Mouse (Mus musculus) monocyte, adult 2 months (primary cell): ENCODE results near the gene Pom121.
A peak's percentile ranks its signal among the peaks of the same experiment; 100 is the strongest.

Experiments used
- DNase-seq, 2 experiments: peaks; one replicate each; pipeline ENCODE4 v3.0.0; 2022; ENCODE audit warnings: low spot score in 2 of 2, low read depth in 1 of 2

The Pom121 gene

DNA sequence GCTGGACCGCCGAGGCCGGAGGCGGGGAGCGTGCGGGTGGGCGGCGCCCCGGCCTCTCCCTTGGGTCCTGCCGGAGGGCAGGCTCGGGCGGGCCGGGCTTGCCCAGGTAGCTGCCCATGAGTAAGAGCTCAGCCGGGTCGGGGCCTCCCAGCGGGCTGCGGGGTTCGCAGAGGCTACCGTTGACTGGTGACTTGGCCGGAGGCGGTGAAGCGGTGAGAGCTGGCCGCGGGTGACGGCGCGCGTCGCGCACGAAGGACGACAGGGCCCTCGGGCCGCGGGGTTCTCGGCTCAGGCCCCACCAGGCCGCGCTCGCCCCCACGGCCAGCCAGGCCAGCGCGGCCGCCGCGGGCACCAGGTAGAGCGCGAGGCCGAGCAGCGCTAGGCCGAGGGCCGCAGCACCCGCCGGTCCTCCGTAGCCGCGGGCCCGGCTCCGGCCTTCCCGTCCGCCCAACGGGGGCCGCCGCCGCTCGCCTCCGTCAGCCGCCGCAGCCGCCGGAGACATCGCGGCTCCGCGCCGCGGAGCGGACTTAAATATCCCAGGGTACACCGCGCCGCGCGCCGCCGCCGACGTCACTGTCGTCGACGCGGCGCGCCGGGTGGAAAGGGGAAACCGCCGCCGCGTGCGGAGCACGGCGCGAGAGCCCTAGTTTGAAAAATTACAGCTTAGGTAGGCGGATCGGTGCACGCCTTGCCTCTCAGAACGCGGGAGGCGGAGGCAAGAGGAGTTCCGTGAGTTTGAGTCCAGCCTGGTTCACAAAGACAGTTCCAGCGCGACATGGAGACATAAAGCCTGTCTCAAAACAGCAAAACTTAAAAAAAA, at the start of gene Pom121:
Gene Pom121, minus strand, starts transcription at position 543 of the 820 bp plus-strand sequence.
- DNase-seq = peak; percentile 41 to 68

DNA sequence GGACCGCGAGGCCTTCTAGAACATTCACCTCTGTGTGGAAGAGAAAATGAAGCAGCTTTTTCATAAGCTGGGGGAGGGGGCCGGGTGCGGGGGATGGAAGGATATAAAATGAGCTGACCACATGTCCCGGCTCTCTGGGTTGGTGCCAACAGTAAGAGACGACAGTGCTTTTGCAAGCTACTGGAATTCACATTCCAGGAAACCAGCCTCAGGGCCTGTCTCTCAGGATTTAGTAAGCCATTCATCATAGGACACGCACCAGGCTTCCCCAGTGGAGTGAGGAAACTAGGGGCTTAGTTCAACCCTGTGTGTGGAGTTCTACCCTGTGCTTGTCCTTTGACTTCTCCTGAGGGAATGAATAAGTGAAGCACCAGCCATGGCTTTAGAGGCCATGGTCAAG, 48.1 kb upstream of the Pom121 start:
- no peak for DNase-seq

DNA sequence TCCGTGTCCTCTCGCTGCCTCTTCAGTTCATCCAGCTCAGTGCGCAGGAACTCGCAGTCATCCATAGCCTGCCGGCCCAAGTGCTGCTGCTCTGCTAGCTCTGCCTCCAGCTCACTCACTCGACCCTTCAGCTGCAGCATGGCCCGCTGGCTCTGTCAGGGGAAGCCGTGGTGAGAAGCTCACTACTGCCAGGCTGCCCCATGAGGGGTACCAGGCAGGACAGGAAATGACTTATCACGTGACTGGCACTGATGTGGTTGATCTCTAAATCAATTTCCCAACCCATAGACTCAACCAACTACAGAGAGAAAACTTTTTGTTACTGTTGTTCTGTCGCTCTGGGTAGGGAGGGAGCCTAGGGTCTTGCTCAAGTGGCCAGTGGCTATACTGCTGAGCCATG, 40.7 kb upstream of the Pom121 start:
- no peak for DNase-seq

DNA sequence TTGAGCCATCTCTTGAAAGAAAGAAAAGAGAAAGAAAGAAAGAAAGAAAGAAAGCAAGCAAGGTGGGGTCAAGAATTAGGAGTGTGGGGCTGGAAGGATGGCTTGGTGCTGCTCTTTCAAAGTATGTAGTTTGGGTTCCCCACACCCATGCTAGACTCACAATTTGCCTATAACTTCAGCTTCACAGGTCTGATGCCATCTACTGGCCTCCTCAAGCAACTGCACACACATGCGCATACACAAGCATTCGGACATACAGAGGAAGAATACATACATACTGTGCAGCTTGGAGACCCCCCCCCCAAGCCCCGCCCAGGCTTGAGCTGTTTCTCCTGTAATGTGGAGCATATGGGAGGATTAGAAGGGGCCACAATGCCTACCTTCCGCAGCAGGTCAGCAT, 39.5 kb upstream of the Pom121 start:
- no peak for DNase-seq

DNA sequence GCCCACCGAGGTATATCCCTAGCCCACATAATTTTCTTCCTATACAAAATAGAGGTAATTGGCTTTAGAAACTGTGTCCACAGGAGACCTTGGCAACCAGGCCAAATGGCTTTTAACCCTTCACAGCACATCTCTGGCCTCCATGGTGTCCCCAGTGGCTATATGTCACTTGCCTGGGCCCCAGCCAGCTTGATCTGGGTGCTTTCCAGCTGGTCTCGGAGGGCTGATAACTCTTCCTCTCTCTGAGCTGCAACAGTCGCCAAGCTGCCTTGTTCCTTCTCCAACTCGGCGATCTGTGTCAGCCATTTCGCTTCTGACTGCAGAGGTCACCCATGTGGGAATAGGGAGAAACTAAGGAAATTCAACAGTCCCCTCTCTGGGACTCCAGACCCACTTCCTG, 36.8 kb upstream of the Pom121 start:
- DNase-seq = no peak

DNA sequence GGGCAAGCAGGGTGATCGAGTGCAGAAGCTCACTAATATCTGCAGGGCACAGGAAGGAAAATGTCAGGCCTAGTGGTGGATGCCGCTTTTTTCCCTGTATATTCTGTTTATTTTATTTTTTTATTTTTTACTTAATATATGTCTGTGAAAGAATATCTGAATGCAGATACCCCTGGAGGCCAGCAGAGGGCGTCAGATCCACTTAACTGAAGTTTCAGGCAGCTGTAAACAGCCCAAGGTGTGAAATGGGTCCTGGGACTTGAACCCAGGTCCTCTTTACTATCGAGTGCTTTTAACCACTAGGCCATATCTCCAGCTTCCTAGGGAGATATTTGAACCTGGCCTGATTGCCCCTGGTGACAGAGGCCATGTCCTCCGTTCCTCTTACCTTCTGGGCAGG, 34.4 kb upstream of the Pom121 start:
- no peak for DNase-seq

DNA sequence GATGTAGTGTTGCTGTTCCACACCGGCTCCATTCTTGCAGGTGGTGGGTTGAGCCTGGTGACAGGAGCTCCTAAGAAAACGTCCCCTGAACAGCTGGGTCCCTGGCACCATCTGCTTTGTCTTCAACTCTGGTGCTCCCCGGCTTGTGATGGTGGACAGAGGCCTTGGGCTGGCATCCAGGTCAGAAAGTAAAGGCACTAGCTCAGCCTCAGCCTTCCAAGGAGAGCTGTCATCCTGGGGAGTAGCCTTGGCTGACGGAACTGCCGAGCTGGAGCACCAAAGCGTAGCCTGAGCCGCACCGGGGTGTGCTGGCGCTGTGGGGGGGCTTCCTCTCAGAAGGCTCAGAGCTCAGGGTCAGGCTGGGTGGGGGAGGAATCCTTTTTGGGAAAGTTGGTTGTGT, 15.9 kb upstream of the Pom121 start:
- DNase-seq = no peak

DNA sequence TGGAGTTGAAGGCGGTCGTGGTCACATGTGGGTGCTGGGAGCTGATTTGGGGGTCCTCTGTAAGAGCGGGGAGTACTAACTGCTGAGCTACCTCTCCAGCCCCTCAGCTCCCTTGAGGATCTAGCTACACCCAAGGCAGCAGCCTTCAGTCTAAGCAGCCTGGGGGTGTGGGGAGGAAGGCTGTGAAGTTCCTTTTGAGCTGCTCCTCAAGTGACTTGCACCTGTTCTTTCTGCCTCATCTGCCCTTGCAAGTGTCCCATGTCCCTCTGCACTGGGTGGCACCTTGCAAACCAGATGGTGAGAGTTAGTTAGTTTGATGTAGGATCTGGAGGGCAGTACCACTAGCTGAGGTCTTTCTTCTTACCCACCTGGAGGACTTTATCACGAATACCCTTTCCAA, 13.8 kb upstream of the Pom121 start:
- no peak for DNase-seq

DNA sequence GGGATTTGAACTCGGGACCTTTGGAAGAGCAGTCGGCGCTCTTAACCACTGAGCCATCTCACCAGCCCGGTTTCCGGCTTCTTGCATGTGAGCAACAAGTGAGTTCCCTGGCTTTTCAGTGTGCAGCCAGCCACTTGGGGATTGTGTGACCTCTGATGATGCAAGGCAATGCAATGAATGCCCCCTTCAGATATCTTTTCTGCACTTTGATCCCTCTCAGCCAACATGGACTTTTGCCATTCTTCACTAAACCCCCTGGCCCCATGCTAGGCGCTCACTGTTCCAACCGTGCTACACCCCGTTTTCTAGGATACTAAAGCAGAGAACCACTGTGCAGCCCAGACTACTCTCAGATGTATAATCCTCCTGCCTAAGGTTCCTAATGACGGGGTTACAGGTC, 11.1 kb upstream of the Pom121 start:
- DNase-seq = no peak

DNA sequence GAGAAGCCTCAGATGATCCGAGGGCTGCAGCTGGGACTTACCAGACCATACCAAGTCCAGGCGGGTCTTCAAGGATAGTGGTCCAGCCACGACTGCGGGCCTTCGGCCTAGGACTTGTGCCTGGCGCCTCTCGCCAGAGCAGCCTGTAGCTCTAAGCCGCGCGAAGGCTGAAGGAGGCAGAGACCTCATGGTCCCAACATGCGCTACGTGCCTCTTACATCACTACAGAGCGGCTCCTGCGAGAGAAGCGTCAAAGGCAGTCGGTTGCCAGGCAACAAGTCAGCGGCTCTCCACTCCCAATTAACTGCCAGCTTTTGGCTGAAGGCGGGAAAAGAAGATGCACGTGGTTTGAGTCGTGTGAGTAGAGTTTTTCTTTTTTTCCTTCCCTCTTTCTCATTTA, 10.3 kb upstream of the Pom121 start:
- no peak for DNase-seq

DNA sequence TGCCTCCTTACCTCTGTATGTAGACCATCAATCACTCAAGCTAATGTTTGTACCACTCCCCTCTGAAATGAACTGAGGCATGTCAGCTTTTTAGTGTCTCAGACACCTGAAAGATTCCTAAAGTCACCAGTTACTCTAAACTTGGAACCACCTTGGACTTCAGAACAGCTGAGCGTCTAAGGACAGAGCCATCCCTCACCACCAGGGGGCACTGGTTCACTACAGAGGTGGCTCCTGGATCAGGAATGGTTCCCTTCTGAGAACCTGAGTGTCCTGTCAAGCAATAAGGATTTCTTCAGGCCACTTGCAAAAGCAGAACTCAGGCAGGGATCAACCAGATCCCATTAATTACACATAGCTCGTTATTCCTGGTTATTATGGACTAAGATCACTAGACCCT, 5.9 kb upstream of the Pom121 start:
- DNase-seq = peak; percentile 16 to 59

DNA sequence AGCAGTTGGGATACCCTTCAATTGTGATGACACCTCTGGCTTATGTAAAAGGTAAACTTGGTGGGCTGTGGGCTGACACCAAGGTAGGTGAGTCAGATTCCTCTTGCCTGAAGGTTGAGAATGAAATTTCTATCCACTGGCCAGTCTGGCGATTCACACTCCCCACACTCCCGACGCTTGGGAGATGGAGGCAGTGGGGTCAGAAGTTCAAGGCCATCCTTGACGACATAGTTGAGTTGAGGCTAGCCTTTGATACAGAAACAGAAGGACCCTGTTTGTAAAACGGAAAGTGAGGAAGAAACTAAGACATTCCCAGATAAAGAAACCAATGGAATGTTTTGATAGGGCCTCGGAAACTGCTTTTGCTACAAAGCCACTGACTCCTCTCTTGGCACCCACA, 5.0 kb upstream of the Pom121 start:
- no peak for DNase-seq

DNA sequence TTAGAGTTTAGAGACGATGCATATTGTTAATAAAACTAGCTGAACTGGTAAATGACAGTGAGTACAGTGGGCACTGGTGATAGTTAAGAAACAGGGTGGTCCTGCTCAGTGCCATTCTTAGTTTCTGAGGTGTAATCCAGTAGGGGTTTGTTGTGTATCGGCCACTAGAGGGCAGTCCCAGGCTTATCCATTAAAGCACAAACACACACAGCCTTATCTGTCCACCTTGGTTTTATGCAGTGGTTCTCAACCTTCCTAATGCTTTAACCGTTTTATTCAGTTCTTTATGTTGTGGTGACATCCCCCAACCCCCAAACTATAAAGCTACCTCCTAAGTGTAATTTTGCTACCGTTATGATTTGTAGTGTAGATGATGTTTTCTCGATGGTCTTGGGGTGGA, 1.5 kb upstream of the Pom121 start:
- no peak for DNase-seq

DNA sequence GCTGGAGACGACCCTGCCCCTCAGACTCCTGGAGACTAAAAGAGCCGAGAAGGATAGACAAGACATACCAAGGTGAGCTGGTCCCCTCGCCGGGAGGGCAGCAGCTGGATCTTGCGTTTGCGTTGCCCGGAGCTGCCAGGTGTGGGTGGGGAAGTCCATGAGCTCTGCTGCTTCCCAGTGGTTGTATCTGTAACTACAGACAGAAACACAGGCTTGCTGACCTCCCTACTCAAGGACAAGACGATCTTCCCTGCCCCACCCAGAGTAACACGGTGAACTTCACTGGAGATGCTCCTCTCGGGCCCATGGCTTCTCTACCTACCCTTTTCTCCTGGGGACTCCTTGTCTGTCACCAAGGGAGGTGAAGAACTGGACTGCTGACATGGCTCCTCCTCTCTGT, 10.6 kb downstream of the Pom121 start:
- no peak for DNase-seq

DNA sequence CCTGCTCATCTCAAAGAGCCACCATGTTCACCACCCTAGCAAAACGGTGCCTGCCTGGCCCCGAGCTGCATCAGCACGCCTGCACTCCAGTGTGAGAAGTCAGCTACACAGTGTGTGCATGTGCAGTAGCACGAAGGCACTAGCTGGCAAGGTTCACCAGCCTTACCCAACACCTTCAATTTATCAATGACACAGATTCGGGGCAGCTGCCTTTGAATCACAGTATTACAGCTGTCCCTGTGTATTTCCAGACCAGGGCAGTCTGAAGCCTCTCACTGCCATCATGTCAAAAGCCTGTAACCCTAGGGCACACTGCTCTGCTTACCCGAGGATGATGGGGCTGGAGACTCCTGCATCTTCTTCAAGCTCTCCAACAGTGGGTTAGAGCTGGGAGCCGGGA, 11.6 kb downstream of the Pom121 start:
- no peak for DNase-seq

DNA sequence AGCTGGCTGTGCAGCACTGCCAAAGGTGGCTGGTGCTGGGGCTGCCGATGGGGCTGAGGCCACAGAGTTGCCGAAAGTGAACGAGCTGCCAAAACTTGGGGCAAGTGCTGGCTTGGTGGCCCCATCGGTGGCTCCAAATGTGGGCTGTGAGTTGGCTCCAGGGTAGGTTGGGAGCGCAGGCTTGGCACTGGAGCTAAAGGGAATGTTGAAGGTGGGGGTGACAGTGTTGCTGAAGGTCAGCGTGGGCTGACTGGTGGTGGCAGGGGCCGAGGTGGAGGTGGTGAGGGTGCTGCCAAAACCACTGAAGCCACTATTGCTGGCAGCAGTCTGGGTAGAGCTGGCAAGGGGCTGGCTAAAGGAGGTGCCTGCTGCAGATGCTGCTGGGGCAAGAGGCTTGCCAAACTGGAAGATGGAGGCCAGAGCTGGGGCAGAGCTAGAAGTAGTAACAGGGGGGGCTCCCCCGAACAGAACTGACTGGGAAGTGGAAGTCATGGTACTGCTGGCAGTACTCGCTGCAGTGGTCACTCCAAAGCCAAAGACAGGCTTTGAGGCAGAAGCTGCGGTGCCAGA, 12.9 kb downstream of the Pom121 start:
- no peak for DNase-seq

DNA sequence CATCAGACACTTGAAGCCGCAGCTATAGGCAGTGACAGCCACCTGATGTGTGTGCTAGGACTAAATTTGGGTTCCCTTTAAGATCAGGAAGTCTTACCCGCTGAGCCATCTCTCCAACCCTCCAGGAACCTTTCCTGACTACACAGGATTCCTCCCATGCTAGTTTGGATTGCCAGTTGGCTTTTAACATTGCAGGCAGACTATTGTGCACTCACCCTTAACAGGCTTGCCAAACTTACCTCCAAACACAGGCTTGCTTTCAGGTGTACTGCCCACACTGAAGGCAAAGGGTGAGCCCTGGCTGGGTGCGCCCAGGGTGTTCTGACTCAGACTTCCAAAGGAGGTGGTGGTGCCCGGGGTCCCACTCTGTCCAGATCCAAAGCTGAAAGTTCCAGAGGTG, 13.7 kb downstream of the Pom121 start:
- no peak for DNase-seq

DNA sequence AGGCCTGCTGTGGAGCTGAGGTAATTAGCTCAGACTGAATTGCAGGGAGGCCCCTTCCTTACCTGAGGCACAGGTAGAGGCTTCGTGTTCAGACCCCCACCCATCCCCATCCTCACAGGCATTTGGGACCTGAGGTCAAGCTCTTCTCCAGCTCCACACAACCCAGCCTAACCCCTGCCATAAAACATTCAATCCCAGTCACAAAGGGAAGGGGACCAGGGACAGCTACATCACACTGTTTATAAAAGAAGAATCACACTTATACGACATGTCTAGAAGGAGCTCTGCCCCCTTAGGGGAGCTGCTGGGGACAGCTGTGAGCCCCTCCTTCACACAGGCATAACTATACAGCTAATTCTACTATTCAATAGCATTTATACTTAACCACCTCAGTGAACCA, 18.0 kb downstream of the Pom121 start:
- no peak for DNase-seq

DNA sequence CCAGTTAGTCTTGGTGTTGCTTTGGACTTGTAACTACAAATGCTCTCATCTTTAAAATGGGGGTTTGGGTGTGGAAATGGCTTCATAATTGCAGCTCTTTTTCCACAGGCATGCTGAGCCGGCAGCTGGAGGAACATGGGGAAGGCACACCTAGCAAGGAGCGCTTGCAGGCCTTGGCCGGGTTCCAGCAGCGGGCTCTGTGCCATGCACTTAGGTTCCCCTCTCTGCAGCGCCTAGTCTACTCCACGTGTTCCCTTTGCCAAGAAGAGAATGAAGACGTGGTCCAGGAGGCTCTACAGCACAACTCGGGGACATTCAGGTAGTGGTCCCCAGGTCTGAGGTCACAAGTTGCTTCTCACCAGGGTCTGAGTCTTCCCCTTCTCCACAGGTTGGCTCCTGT, 19.2 kb downstream of the Pom121 start:
- no peak for DNase-seq

DNA sequence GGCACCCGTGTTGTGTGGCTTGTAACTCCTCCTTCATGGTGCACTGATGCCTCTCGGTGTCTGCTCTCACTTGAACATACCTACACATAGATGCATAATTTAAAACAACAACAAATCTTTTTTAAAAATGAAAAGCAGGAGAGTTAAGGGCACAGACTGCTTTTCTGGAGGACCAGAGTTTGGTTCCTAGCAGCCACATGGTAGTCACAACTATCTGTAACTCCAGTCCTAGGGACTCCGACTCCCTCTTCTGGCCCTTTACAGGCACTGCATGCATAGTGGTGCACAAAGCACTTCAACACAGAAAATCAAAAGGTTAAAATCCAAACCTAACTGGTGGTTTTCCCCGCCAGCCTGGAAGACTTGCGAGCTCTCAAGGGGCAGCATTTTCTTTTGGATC, 20.7 kb downstream of the Pom121 start:
- no peak for DNase-seq

DNA sequence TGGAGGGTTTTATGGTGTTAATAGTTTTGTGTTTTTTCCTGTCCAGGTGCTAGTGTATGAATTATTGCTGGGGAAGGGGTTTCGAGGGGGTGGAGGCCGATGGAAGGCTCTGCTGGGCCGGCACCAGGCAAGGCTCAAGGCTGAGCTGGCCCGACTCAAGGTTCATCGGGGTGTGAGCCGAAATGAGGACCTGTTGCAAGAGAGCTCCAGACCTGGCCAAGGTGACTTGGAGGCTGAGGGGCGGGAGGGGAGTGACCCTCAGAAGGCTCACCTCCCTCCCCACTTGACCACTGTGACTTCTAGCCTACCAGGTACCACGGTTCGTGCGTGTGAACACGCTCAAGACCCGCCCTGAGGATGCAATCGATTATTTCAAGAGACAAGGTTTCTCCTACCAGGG, 23.2 kb downstream of the Pom121 start:
- no peak for DNase-seq

DNA sequence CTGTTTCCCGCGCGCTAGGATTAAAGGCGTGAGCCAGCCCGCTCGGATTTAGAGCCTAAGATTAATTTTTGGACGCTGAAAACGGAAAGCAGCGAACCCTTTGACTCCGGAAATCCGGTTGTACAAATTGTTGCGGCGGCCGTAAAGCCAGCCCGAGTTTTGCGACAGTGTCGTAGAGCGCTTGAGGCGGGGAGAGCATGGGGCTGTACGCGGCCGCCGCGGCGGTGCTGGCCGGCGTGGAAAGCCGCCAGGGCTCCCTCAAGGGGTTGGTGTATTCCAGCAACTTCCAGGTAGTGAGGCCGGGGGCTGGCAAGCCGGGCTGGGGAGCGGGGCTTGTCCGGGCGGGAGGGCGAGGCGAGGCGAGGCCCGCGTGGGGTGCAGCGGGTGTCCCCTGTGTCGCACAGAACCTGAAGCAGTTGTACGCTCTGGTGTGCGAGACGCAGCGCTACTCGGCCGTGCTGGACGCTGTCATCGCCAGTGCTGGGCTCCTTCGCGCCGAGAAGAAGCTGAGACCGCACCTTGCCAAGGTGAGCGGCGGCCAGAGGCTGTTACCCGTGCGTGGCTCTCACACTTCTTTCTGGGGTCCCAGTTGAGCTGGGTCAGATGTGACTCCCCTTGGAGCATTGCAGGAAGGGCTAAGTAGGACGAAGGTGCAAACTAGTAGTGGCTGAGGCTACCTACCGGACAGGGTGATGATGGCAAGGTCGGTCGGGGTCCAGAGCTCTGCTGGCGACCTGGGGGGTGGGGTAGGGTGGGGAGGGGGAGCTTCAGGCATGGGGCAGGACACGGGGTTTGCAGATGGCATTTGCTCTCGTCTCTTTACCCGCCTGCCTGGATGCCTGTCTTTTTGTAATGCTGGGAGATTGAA, 24.3 kb downstream of the Pom121 start, which contains the start of gene Nsun5:
Gene Nsun5, plus strand, starts transcription at position 167 of the 868 bp plus-strand sequence.
- DNase-seq = peak; percentile 72 to 88
